Mouse (Mus musculus) ES-E14 (cell line): ENCODE data around the gene Ahsa2.

Source experiments
- CHD2 ChIP-seq: IDR thresholded peaks from 2 replicates; pipeline ENCODE4 v1.6.1; 2014; ENCODE audit warnings: mild to moderate bottlenecking, low read depth, low read length, inconsistent platforms
- MAFK ChIP-seq: IDR thresholded peaks from 2 replicates; pipeline ENCODE4 v1.6.1; 2014; ENCODE audit warnings: mild to moderate bottlenecking, low read depth, low read length, inconsistent platforms; ENCODE audit not compliant: insufficient read depth
- ZNF384 ChIP-seq: IDR thresholded peaks from 2 replicates; pipeline ENCODE4 v1.6.1; 2012; ENCODE audit warnings: low read depth, low read length, inconsistent platforms

GRCm38 (mm10) chr11:23498609-23499008 lies 779 bp upstream of the Ahsa2 start:
- TF ChIP-seq ZNF384 (no peak), MAFK (no peak), CHD2 (no peak)
